Comparison of ENCODE assay signal across 7 mouse cellular contexts in the genomic region with DNA sequence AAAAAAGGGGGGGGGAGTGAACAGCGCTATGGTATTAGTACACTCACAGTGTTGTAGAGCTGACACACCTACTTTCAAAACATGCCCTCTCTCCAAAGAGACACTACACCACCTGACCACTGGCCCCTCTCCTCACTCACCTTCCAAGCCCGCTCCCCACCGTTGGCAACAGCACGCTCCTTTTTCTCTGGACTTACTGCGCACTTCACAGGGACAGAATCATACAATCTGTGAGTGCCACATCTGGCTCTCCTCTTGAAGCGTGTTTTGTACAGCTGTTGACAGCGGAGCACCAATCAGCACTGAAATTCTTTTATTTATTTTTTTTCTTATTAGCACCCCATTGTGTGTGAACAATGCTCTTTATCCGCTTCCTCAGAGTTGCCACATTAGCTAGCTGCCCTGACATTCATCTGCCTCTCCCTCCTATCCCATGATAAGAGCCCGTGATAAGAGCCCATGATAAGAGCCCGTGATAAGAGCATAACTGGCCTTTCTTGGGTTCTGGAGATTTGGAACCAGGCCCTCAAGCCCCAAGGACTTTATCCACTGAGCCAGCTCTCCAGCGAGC. TPM values are rescaled to one million over a fixed set of nuclear protein-coding genes. Genes with fewer than 3 reads are reported as not detected.
DNase-seq lines count a peak whose midpoint lies in the region; ATAC-seq and TF ChIP-seq lines count a peak whose summit lies in the region.

No protein-coding gene starts in this region.

- H3K36me3 ChIP-seq in liver, embryonic 11.5 days (ENCODE audit: control insufficient read depth, insufficient read depth, low read length): no peaks in the 10 kb centered on the region
- H3K36me3 ChIP-seq in forebrain, embryonic 15.5 days: no peaks in the 10 kb centered on the region
- no peaks in the 10 kb centered on the region for H3K36me3 ChIP-seq in liver, embryonic 12.5 days

- no peak for ATAC-seq in liver, embryonic 11.5 days (replicated peaks; ENCODE audit: low FRiP score)
- no peak for ATAC-seq in forebrain, embryonic 15.5 days (replicated peaks)
- ATAC-seq in liver, embryonic 12.5 days: no peak

- no peak for TF ChIP-seq CTCF in olfactory bulb, adult 2 months (IDR thresholded peaks at IDR 0.05; ENCODE audit: insufficient read depth, low read depth, low read length)

- H3K9ac ChIP-seq in liver, embryonic 11.5 days (ENCODE audit: low read depth, low read length): no peak overlapping the region; the same call in 1 of the 2 replicates
- H3K9ac ChIP-seq in forebrain, embryonic 15.5 days (replicated peaks): no peak overlapping the region
- H3K9ac ChIP-seq in liver, embryonic 12.5 days: no peak overlapping the region

- WGBS in liver, embryonic 11.5 days: 35% methylated on average over 11 of the region's 11 CpGs
- WGBS in forebrain, embryonic 15.5 days: 28% methylated on average over 11 of the region's 11 CpGs
- 38% methylated on average over 11 of the region's 11 CpGs for WGBS in liver, embryonic 12.5 days (ENCODE audit: insufficient replicate concordance)
- WGBS in olfactory bulb, adult 2 months: 51% methylated on average over 11 of the region's 11 CpGs

- H3K4me2 ChIP-seq in liver, embryonic 11.5 days: peak overlapping the region; percentile 87
- peak overlapping the region; percentile 79 for H3K4me2 ChIP-seq in forebrain, embryonic 15.5 days (replicated peaks)
- peak overlapping the region; percentile 84 for H3K4me2 ChIP-seq in liver, embryonic 12.5 days

- no peak overlapping the region for H3K4me3 ChIP-seq in liver, embryonic 11.5 days (ENCODE audit: low read depth, low read length)
- H3K4me3 ChIP-seq in forebrain, embryonic 15.5 days: peak overlapping the region; percentile 48; the same call in 1 of the 2 replicates
- H3K4me3 ChIP-seq in liver, embryonic 12.5 days: no peak overlapping the region
- no peak overlapping the region for H3K4me3 ChIP-seq in olfactory bulb, adult 2 months (ENCODE audit: insufficient read depth, low read depth, low read length)

- no peaks in the 10 kb centered on the region; the same call in 1 of the 2 replicates for H3K27me3 ChIP-seq in liver, embryonic 11.5 days (replicated peaks; ENCODE audit: control insufficient read depth, insufficient read depth, low read length)
- H3K27me3 ChIP-seq in forebrain, embryonic 15.5 days: no peaks in the 10 kb centered on the region
- peaks cover 22% of the 10 kb centered on the region for H3K27me3 ChIP-seq in liver, embryonic 12.5 days (replicated peaks)

- DNase-seq in liver, embryonic 11.5 days (ENCODE audit: low spot score): no peak
- DNase-seq in liver: no peak
- DNase-seq in thymus, postnatal 36 days: no peak
- DNase-seq in testis, postnatal 10 days (ENCODE audit: low spot score): no peak

- H3K9me3 ChIP-seq in liver, embryonic 11.5 days (ENCODE audit: control insufficient read depth, low read length): no peaks in the 10 kb centered on the region
- no peaks in the 10 kb centered on the region for H3K9me3 ChIP-seq in forebrain, embryonic 15.5 days
- no peaks in the 10 kb centered on the region for H3K9me3 ChIP-seq in liver, embryonic 12.5 days (replicated peaks)

- TF ChIP-seq POLR2A in olfactory bulb, adult 2 months (IDR thresholded peaks at IDR 0.05; ENCODE audit: insufficient read depth, low read depth, low read length): no peak

- H3K27ac ChIP-seq in liver, embryonic 11.5 days (ENCODE audit: low read depth, low read length): no peak overlapping the region
- H3K27ac ChIP-seq in forebrain, embryonic 15.5 days (replicated peaks): peak overlapping the region; percentile 84; the same call in 1 of the 2 replicates
- H3K27ac ChIP-seq in liver, embryonic 12.5 days: no peak overlapping the region
- H3K27ac ChIP-seq in olfactory bulb, adult 2 months (ENCODE audit: insufficient read depth, low read depth, low read length): peak overlapping the region; percentile 49

- H3K4me1 ChIP-seq in liver, embryonic 11.5 days (replicated peaks; ENCODE audit: control insufficient read depth, insufficient read depth, low read length): peaks cover 24% of the 10 kb centered on the region
- peaks cover 28% of the 10 kb centered on the region for H3K4me1 ChIP-seq in forebrain, embryonic 15.5 days
- H3K4me1 ChIP-seq in liver, embryonic 12.5 days: peaks cover 44% of the 10 kb centered on the region
- peaks cover 19% of the 10 kb centered on the region for H3K4me1 ChIP-seq in olfactory bulb, adult 2 months (ENCODE audit: control insufficient read depth, insufficient read depth, low read length)

RNA-seq across cellular contexts. Expression of a gene that starts 43.4 kb away (rescaled TPM):
- polyA plus RNA-seq in liver, embryonic 11.5 days (2014; fragmentation: Nextera tagmentation; extraction: Ambion mirVana): not detected in 2 replicates
- polyA plus RNA-seq in forebrain, embryonic 15.5 days (2015; fragmentation: Nextera tagmentation; extraction: Ambion mirVana): 1.5 and 1.9 TPM in 2 replicates
- polyA plus RNA-seq in liver, embryonic 12.5 days (2016; fragmentation: Nextera tagmentation; extraction: Ambion mirVana): 0.29 TPM in 1 of 2 replicates, not detected in the other
- not detected in 2 replicates for polyA plus RNA-seq in olfactory bulb, adult 2 months (2012; ENCODE audit: insufficient read depth, insufficient read length, low replicate concordance, missing spikeins)

RNA-seq across cellular contexts. Expression of a gene that starts 47.0 kb away (rescaled TPM):
- polyA plus RNA-seq in liver, embryonic 11.5 days (2014; fragmentation: Nextera tagmentation; extraction: Ambion mirVana): 212 and 231 TPM in 2 replicates
- polyA plus RNA-seq in forebrain, embryonic 15.5 days (2015; fragmentation: Nextera tagmentation; extraction: Ambion mirVana): 253 and 267 TPM in 2 replicates
- 136 and 148 TPM in 2 replicates for polyA plus RNA-seq in liver, embryonic 12.5 days (2016; fragmentation: Nextera tagmentation; extraction: Ambion mirVana)
- 299 and 337 TPM in 2 replicates for polyA plus RNA-seq in olfactory bulb, adult 2 months (2012; ENCODE audit: insufficient read depth, insufficient read length, low replicate concordance, missing spikeins)

RNA-seq across cellular contexts. Expression of a gene that starts 54.2 kb away (rescaled TPM):
- polyA plus RNA-seq in liver, embryonic 11.5 days (2014; fragmentation: Nextera tagmentation; extraction: Ambion mirVana): not detected in 2 replicates
- polyA plus RNA-seq in forebrain, embryonic 15.5 days (2015; fragmentation: Nextera tagmentation; extraction: Ambion mirVana): 0.06 and 0.13 TPM in 2 replicates
- polyA plus RNA-seq in liver, embryonic 12.5 days (2016; fragmentation: Nextera tagmentation; extraction: Ambion mirVana): not detected in 2 replicates
- polyA plus RNA-seq in olfactory bulb, adult 2 months (2012; ENCODE audit: insufficient read depth, insufficient read length, low replicate concordance, missing spikeins): not detected in 2 replicates

Comparison
In these comparisons a context has a peak if more than half of its experiments do, and no peak if none do; other contexts are left out.
1. H3K27ac ChIP-seq: peak in forebrain, embryonic 15.5 days (single experiment) and olfactory bulb, adult 2 months (single experiment); none in liver, embryonic 11.5 days (single experiment) and liver, embryonic 12.5 days (single experiment).
2. Peak in every context shown above with its lines, with median percentiles within 50 percentile points of each other: H3K4me2 ChIP-seq.